Mouse (Mus musculus) erythroblast, adult 5-6 weeks (primary cell): Measurements from ENCODE around the gene Gm3435. TPM values are rescaled to one million over a fixed set of nuclear protein-coding genes. Genes with fewer than 3 reads are reported as not detected.
"Not testable (repeated sequence)": the region's sequence is repeated elsewhere in the genome, so short reads cannot be mapped to it uniquely, and the experiment has no call there.

Experiments used
- ATAC-seq: replicated peaks from 2 replicates; pipeline ENCODE4 v1.8.0; 2016; ENCODE audit warnings: moderate number of reproducible peaks, mild to moderate bottlenecking, moderate TSS enrichment, inconsistent platforms; ENCODE audit not compliant: poor library complexity, low FRiP score, severe bottlenecking
- total RNA-seq, 2 experiments: library from RNA; stranded (forward) in 1 of 2; stranded (reverse) in 1 of 2; fragments of 150-400 nt in 1 of 2; fragments of 200-764, 138-1000 nt in 1 of 2; gene quantifications; 2 replicates each; pipeline versions ENCODE4 v1.2.3 to v1.2.4; 2015 to 2017; ENCODE audit warnings: low replicate concordance in 2 of 2

Gene Gm3435
- total RNA-seq, 2 experiments from 2014 or later = 6.7 TPM; not detected in 1

DNA sequence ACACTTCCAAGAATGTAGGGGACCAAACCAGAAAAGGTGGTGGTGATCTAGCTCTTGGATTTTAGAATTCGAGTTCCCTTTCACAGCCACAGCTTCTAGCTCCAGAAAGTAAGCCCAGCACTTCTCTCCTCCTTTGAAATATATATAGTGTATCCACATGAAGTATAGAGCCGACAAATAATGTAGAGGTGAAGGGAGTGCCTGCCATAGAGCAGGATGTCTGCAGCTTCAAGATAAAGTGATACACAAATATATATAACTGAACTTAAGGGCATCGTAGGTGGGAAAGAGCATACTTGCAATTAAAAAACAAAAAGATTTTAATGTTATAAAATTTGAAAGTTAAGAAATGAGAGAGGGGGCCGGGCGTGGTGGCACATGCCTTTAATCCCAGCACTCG is 15.5 kb downstream of the Gm3435 start:
- peak; percentile 63 for ATAC-seq

DNA sequence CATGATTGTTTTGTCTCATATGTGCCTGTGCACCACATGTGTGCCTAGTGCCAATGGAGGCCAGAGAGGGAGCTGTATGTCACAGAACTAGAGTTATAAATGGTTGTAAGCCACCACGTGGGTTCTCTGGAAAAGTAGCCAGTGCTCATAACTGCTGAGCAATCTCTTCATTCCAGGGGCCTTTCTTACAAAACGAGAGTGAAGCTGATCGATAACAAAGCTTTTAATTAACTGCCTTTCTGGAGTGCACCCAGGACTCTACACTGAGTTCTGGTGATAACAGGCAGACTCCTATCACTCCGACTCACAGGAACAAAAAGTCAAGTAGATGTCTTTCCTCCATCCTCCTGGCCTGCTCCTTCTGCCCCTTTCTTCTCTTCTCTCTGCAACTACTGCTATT is 21.4 kb downstream of the Gm3435 start:
- peak; percentile 50 for ATAC-seq

DNA sequence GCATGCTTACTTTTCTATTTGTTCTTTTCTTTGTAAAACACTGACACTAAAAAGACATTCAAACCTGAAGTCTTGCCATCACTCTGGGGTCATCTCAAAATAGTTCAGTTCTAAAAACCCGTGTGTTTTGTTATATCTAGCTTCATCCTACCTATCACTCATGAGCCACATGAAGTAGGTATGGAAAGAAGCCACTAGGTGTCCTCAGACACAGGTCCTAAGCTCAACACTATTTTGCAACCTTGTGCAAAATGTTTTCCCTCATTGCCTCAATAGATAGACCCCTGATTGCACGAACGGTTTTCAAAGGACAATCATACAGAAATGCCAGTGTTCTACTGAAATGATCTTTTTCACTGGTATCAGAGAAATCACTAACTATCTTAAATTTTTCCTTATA is 30.5 kb downstream of the Gm3435 start:
- peak; percentile 79 for ATAC-seq

- peak; percentile 95 for ATAC-seq
These were observed 31.3 kb downstream of the Gm3435 start, which contains the start of the genes Ermard, Tcte3 and Gm3448 for GRCm38 (mm10) chr17:15041175-15041729. Gene Ermard (plus strand): TSS chr17:15041208. Gene Tcte3 (minus strand): TSS chr17:15041488. Gene Gm3448 (minus strand): TSS chr17:15041537.

- not testable (repeated sequence) for ATAC-seq
These were observed 40.4 kb downstream of the Gm3435 start for GRCm38 (mm10) chr17:15050338-15050737.

DNA sequence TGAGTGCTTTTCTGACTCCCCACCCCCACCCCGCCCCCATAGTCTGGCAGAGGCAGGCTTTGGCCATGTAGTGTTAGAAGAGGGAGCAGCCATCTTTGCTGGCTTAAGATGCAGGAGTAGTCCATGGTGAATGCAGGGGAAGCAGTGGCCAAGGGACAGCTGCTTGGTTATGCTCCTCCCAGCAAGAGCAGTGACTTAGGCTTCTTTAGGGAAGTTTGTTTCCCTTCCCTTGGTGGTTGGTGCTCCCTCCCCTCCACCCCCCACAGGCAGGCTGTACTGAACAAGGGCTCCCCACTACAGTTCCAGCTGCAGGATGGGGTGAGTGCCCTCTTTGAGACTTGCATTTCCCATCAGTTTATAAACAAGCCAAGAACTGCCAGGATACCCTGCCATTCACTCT is 42.8 kb downstream of the Gm3435 start:
- 0 out of 2 replicates have a peak, but pooled peaks have one; percentile 38 for ATAC-seq

GRCm38 (mm10) chr17:15053183-15053828 is 43.3 kb downstream of the Gm3435 start:
- peak; percentile 61; the same call in 1 of the 2 replicates for ATAC-seq

GRCm38 (mm10) chr17:15053829-15054200 is 43.8 kb downstream of the Gm3435 start:
- ATAC-seq = not testable (repeated sequence)

DNA sequence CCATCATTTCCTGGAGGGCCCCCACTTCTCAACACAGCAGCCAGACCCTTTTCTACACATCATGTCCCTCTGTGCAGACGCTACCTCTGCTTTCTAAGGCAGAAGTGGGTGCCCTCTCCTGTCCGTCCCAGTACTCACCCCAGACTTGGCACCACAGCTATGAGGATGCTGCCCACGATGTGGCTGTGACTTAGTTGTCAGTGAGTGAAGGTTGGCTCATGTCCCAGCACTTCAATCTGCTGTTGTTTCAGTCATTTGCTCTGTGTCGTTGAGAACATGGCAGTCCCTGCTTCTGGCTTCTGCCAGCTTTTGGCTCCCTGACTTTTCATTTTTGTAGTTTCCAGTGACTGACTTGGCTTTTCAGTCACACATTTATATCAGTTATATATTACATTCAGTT is 45.9 kb downstream of the Gm3435 start:
- no peak for ATAC-seq

DNA sequence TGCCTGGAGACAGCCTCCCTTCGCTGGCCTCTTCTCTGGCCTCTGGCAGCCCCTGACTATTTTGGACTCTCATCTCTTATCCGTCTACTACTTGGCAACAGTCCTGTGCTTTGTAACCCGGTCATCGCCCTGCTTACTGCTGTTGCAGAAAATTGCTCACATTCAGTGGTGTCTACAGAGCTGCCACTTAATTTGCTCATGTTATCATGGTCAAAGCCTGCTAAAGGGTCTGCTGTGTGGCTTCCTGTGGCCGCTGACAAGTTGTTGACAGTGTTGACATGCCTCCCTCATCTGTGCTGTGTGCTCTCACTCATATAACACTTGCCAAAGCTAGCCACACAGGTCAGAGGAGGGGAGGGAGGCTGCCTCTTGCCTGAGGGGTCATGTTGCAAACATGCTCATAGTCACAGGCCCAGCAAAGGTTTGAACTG is 48.2 kb downstream of the Gm3435 start:
- no peak for ATAC-seq

GRCm38 (mm10) chr17:15059646-15060045 is 49.7 kb downstream of the Gm3435 start:
- no peak for ATAC-seq

- ATAC-seq = no peak
These were observed 50.4 kb downstream of the Gm3435 start for GRCm38 (mm10) chr17:15060356-15060755.

DNA sequence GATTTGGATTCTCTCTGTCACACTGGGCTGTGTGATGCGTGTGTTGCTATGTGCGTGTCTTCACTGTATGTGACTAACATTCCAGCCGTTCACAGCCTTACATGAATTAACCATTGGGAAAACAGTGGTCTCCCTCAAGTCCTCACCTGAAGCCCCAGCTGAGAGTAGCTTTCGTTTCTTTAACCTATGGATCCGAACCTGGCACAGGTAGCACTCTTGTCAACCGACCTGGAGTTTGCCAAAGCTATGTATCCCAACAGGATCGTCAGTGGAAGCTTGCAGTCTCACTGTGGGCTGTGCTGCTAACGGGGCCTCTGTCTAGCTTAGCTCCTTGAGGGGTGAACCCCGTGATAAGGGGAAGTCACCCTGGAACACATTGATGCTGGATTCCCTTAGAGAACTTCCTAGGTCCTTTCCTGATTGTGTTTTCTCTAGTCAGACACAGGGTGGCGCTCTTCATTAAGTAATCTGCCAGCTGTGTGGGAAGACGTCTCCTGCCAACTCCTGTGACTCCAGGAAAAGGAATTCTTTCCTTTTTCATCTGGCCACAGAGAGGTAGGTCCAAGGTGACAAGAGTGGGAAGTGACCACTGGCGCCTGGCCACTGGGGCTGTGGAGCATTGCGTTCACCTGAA is 55.5 kb downstream of the Gm3435 start:
- 0 out of 2 replicates have a peak, but pooled peaks have one; percentile 27 for ATAC-seq

GRCm38 (mm10) chr17:15066066-15066465 is 56.1 kb downstream of the Gm3435 start:
- no peak for ATAC-seq

GRCm38 (mm10) chr17:15066911-15067310 is 56.9 kb downstream of the Gm3435 start:
- no peak for ATAC-seq

DNA sequence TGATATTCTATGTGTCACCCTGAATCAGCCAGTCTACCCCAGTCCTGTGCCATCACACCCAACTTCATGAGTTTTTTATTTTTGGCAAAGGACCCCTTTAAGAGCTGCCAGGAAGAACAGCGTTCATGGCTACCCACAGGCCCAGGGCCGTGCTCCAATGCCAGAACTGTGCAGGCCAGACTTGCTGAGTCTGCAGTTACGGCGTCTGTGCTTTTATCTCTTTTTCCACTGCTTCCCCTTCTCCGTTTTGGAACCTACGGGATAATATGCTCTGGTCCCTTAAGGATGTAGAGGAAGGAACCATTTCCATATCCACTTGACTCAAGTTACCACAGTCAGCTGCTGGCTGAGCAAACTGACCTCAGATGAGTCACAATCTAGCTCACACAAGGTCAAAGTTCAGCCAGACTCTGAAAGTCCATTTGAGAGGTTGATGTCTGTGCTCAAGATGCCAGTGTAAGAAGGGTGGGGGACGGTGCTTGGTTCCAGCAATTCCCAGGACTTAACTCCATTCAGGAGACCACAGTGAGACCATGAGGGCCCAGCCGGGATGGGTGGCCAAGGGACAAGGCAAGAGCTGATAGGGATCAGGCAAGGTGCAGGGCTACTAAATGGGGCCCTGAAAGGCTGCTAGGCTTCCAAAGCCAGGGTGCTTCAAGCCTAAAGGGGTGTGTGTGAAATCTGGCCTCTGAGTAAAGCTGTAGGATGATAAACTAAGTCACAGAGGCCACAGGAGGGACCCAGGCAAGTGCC is 58.2 kb downstream of the Gm3435 start:
- ATAC-seq = no peak

GRCm38 (mm10) chr17:15069124-15069523 is 59.1 kb downstream of the Gm3435 start:
- no peak for ATAC-seq
